Mouse (Mus musculus) myocyte (in vitro differentiated cells): ENCODE data around the gene Trim11.

Source experiments
- E2F4 ChIP-seq: IDR thresholded peaks from one replicate; pipeline ENCODE4 v1.6.1; 2011; ENCODE audit warnings: mild to moderate bottlenecking, control low read depth, moderate library complexity; ENCODE audit not compliant: insufficient read depth
- POLR2A ChIP-seq: IDR thresholded peaks from one replicate; pipeline ENCODE4 v1.6.1; 2011; ENCODE audit warnings: low read depth, mild to moderate bottlenecking, control low read depth, moderate library complexity; ENCODE audit not compliant: insufficient read length
- POLR2AphosphoS2 ChIP-seq: IDR thresholded peaks from one replicate; pipeline ENCODE4 v1.6.1; 2011; ENCODE audit warnings: low read depth, control low read depth; ENCODE audit not compliant: insufficient read length
- TCF3 ChIP-seq: IDR thresholded peaks from one replicate; pipeline ENCODE4 v1.6.1; 2011; ENCODE audit warnings: low read depth, control low read depth; ENCODE audit not compliant: insufficient read length
- USF1 ChIP-seq: IDR thresholded peaks from one replicate; pipeline ENCODE4 v1.6.1; 2011; ENCODE audit warnings: low read depth, mild to moderate bottlenecking, control low read depth, moderate library complexity

GRCm38 (mm10) chr11:59015052-59015451 is 37.2 kb downstream of the Trim11 start:
- TF ChIP-seq E2F4 (no peak), POLR2A (no peak), POLR2AphosphoS2 (no peak), USF1 (no peak), TCF3 (no peak)
